Mouse (Mus musculus) intestine, postnatal 0 days (tissue): ENCODE results near the gene Sncg. TPM values are rescaled to one million over a fixed set of nuclear protein-coding genes. Genes with fewer than 3 reads are reported as not detected.
A peak's percentile ranks its signal among the peaks of the same experiment; 100 is the strongest.
"Not testable (repeated sequence)": the region's sequence is repeated elsewhere in the genome, so short reads cannot be mapped to it uniquely, and the experiment has no call there.

Experiments used
- ATAC-seq: fragments of 200-750 bp; cut with Nextera tagmentation; 2 replicates; pipeline ENCODE4 v1.8.0; 2017; ENCODE audit warnings: mild to moderate bottlenecking, moderate TSS enrichment, moderate library complexity
- H3K27ac ChIP-seq: fragments of 300-500 bp; sonication (generic); 2 replicates; pipeline ENCODE4 v1.5.1; 2014; ENCODE audit warnings: mild to moderate bottlenecking, low read depth, low read length, moderate library complexity
- H3K27me3 ChIP-seq: fragments of 300-500 bp; sonication (generic); replicated peaks from 2 replicates; pipeline ENCODE4 v1.6.1; 2014; ENCODE audit warnings: low read length, mixed read lengths; ENCODE audit not compliant: control insufficient read depth, insufficient read depth
- H3K36me3 ChIP-seq: fragments of 300-500 bp; sonication (generic); 2 replicates; pipeline ENCODE4 v1.6.1; 2014; ENCODE audit warnings: mild to moderate bottlenecking, moderate library complexity; ENCODE audit not compliant: control insufficient read depth, insufficient read depth
- H3K4me1 ChIP-seq: fragments of 300-500 bp; sonication (generic); replicated peaks from 2 replicates; pipeline ENCODE4 v1.6.1; 2014; ENCODE audit warnings: antibody characterized with exemption, low read length, mixed read lengths; ENCODE audit not compliant: control insufficient read depth, insufficient read depth
- H3K4me2 ChIP-seq: fragments of 300-500 bp; sonication (generic); replicated peaks from 2 replicates; pipeline ENCODE4 v1.6.1; 2014; ENCODE audit warnings: low read depth, mild to moderate bottlenecking, moderate library complexity
- H3K4me3 ChIP-seq: fragments of 300-500 bp; sonication (generic); 2 replicates; pipeline ENCODE4 v1.5.1; 2014; ENCODE audit warnings: low read depth, low read length
- H3K9ac ChIP-seq: fragments of 300-500 bp; sonication (generic); 2 replicates; pipeline ENCODE4 v1.6.1; 2014; ENCODE audit warnings: mild to moderate bottlenecking, low read depth, low read length
- H3K9me3 ChIP-seq: fragments of 300-500 bp; sonication (generic); 2 replicates; pipeline ENCODE4 v1.6.1; 2016; ENCODE audit warnings: mixed run types; ENCODE audit not compliant: control insufficient read depth
- CTCF ChIP-seq: sonication (generic); IDR thresholded peaks from 2 replicates; pipeline ENCODE4 v1.5.1; 2016; ENCODE audit warnings: low read depth, mild to moderate bottlenecking, control low read depth, antibody characterized with exemption, moderate library complexity
- WGBS: fragments of 180-500 bp; shearing (Covaris S2); extraction: QIAGEN DNeasy Blood & Tissue Kit; methylation state at CpG from one replicate; pipeline ENCODE4 v1.1.7; 2014; 5-methylcytosine and 5-hydroxymethylcytosine counted together
- polyA plus RNA-seq: library from polyadenylated mRNA; unstranded; fragments of >200 nt; fragmentation: Nextera tagmentation; extraction: Ambion mirVana; gene quantifications from 2 replicates; pipeline ENCODE4 v1.2.1, GENCODE M21; 2015

The Sncg gene
- polyA plus RNA-seq, 1 experiment from 2014 or later: 28.9 TPM

DNA sequence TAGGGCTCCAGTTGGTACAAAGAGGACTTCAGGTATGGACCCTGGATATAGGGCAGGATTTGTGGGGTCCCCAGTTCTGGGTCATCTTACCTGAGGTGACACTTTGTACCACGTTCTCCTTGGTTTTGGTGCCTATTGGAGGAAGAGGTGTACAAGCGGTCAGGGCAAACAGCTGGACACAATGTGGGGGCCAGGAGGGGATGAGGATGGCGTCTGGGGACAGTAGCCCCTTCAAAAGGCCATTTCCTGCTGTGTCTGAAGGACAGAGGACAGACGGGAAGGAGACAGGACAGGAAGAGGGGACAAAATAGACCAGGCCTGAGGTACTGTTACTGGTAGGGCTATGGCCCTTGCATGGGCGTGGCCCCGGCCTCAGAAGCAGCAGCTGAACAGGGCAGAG is 1.0 kb downstream of the Sncg start:
- no peaks in the 10 kb centered on the region for H3K4me1 ChIP-seq
- H3K27ac ChIP-seq: no peak overlapping the region
- WGBS: 75% methylated on average over 6 of the region's 6 CpGs
- no peak overlapping the region for H3K4me2 ChIP-seq
- no peak overlapping the region for H3K9ac ChIP-seq
- ATAC-seq: no peak
- no peak overlapping the region for H3K4me3 ChIP-seq
- no peaks in the 10 kb centered on the region for H3K27me3 ChIP-seq
- no peaks in the 10 kb centered on the region for H3K9me3 ChIP-seq
- no peaks in the 10 kb centered on the region for H3K36me3 ChIP-seq
- TF ChIP-seq CTCF: no peak

DNA sequence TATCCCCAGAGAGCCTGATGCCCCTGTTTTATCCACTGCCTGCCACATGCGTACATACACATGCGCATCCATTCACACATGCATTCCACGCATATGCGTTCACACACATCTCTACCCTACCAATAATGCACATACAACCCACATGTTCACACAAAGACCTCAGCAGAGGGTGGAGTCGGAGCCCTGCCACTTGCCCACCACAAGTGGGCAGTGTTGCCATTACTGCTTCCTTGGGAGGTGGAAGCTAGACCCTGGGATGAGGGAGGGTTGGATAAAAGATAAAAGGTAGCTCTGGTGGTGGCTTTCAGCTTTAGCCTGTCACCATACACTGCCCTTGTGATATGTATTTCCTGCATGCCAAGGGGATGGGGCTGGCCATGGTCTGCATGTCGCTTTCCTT is 1.9 kb downstream of the Sncg start:
- H3K4me2 ChIP-seq: no peak overlapping the region
- H3K27ac ChIP-seq: no peak overlapping the region
- H3K36me3 ChIP-seq: no peaks in the 10 kb centered on the region
- no peaks in the 10 kb centered on the region for H3K4me1 ChIP-seq
- TF ChIP-seq CTCF: peak; percentile 79
- no peaks in the 10 kb centered on the region for H3K9me3 ChIP-seq
- 89% methylated on average over 6 of the region's 6 CpGs for whole genome bisulfite sequencing
- ATAC-seq: no peak
- no peaks in the 10 kb centered on the region for H3K27me3 ChIP-seq
- no peak overlapping the region for H3K4me3 ChIP-seq
- H3K9ac ChIP-seq: no peak overlapping the region

DNA sequence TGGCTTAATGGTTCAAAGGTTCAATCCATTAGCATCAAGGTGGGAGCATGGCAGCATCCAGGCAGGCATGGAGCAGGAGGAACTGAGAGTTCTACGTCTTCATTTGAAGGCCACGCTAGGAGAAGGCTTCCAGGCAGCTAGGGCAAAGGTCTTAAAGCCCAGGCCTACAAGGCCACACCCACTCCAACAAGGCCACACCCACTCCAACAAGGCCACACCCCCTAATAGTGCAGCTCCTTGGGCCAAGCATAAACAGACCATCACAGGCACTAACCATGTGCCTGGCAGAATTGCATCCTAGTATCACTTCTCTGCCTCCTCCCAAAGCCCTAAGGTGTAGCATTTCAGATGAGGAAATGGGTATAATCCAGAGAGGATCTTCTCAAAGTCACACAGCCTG is 2.8 kb downstream of the Sncg start:
- Histone ChIP-seq H3K9ac (no peak overlapping the region), H3K4me3 (no peak overlapping the region), H3K36me3 (no peaks in the 10 kb centered on the region), H3K4me1 (no peaks in the 10 kb centered on the region), H3K27me3 (no peaks in the 10 kb centered on the region), H3K27ac (no peak overlapping the region), H3K4me2 (no peak overlapping the region), H3K9me3 (no peaks in the 10 kb centered on the region)
- 42% methylated on average over 2 of the region's 2 CpGs for WGBS
- 0 out of 2 replicates have a peak, but pooled peaks have one; percentile 25 for ATAC-seq
- no peak for TF ChIP-seq CTCF

DNA sequence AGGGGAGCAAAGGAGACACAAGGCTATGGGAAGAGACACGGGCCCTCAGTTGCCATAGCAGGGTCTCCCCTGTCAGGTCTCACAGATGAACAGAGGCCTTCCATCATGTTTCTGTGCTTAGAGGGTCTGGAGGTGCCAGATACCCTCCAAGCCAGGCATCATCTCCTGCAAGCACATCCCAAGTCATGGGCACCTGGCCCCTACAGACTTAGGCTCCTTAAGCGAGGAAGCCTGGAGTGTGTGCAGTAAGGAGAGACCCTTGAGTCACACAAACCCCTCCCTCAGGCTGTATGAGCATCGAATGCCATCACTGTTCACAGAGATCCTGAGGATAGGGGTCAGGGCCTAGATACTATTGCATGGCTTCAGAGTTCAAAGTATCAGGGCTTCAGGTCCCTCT is 3.7 kb downstream of the Sncg start:
- TF ChIP-seq CTCF: no peak
- 83% methylated on average over 3 of the region's 3 CpGs for WGBS
- no peaks in the 10 kb centered on the region for H3K4me1 ChIP-seq

DNA sequence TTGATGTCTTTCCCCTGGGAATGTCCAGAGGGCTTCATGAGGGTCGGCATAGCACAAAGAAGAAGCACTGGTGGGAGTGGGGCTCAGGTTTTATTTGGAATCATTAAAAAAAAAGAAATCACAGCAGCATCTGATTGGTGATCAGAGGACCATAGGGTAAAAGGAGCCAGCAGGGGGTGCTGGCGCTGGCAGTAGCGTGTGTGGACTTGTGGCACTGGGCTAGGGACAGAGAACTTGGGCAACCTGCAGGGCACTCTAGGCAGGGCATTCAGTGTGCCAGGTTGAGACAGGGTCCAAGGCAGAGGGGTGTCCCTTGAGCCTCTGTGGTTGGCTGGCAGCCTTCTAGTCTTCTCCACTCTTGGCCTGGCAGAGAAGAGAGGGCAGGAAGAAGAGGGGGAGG is 4.4 kb downstream of the Sncg start:
- H3K27ac ChIP-seq: no peak overlapping the region
- no peaks in the 10 kb centered on the region for H3K4me1 ChIP-seq
- no peaks in the 10 kb centered on the region for H3K36me3 ChIP-seq
- WGBS: 70% methylated on average over 3 of the region's 3 CpGs
- H3K9me3 ChIP-seq: no peaks in the 10 kb centered on the region
- TF ChIP-seq CTCF: peak; percentile 44
- ATAC-seq: no peak
- H3K9ac ChIP-seq: no peak overlapping the region
- H3K4me2 ChIP-seq: no peak overlapping the region
- H3K4me3 ChIP-seq: no peak overlapping the region
- H3K27me3 ChIP-seq: no peaks in the 10 kb centered on the region

More for the DNA sequence above, 3.7 kb downstream of the Sncg start:
- no peaks in the 10 kb centered on the region for H3K9me3 ChIP-seq
- H3K4me3 ChIP-seq: no peak overlapping the region
- H3K27ac ChIP-seq: no peak overlapping the region
- H3K36me3 ChIP-seq: no peaks in the 10 kb centered on the region
- no peak overlapping the region for H3K4me2 ChIP-seq
- no peak for ATAC-seq
- no peaks in the 10 kb centered on the region for H3K27me3 ChIP-seq
- H3K9ac ChIP-seq: no peak overlapping the region

DNA sequence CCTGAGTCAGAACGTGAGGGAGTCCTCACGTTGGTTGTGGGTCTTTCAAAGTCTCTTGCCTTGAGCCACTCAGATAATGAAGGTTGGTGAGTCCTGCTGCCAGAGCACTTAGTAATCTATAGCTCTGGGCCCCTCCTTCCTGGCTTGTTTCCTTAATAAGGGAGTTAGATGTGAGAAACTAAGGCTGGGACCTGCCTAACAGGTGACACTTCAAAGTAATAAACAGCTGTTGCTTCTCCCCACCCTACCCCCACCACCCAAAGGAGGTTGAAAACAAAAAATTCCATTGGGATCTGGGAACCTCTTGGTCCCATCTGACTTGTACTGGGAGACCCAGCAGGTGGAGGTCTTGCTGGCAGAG is 9.5 kb downstream of the Sncg start:
- Histone ChIP-seq H3K4me2 (no peak overlapping the region), H3K36me3 (no peaks in the 10 kb centered on the region), H3K9ac (no peak overlapping the region), H3K27me3 (no peaks in the 10 kb centered on the region), H3K27ac (no peak overlapping the region), H3K9me3 (no peaks in the 10 kb centered on the region), H3K4me1 (0 out of 2 replicates have a peak, but pooled peaks cover 3% of the 10 kb centered on the region), H3K4me3 (no peak overlapping the region)
- 96% methylated on average over 2 of the region's 2 CpGs for WGBS
- ATAC-seq: no peak
- TF ChIP-seq CTCF: no peak

DNA sequence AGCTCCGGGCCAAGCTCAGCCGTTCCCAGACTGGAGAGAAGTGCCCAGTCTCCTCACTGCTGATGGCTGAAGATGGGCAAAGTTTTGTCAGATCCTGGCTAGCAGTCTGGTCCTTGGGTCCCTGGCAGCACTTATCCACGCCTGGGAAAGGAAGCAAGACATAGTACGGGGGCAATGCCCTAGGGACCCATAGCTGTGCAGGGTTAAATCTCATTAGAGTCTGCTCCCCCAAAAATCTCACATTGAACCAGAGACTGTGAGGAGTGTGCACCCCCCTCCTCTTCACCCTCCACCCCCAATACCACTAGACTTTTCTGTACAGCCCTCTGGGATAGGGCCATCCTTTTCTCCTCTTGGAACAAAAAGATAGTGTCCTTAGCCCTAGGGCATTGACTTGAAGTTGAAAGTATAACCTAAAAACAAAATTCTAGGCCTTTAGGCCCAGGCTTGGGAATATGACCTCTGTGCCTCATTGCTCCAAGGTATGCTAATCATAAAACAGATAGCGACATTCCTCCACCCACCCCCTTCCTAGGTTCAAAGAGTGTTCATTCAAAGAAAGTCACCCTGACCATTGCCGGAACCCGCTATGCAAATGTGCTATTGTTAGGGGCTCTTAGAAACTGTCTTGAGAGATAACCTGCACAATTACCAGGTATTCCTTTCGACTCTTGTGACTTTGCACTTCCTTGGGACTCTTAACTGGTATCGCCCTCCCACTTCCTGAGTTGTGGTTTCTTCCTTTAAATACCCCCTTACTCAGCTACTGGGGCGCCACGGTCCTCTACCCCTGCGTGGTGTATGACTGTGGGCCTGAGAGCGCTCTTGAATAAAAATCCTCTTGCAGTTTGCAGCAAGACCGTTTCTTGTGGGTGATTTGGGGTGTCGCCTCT is 10.1 kb downstream of the Sncg start:
- H3K4me2 ChIP-seq: peak overlapping the region; percentile 78
- not testable (repeated sequence) for ATAC-seq, H3K9ac ChIP-seq, H3K9me3 ChIP-seq, H3K27ac ChIP-seq, H3K4me3 ChIP-seq, H3K36me3 ChIP-seq, H3K27me3 ChIP-seq, H3K4me1 ChIP-seq
- 87% methylated on average over 15 of the region's 15 CpGs for WGBS
